Mouse (Mus musculus): ENCODE measurements around the gene Phf21a.

Gene Phf21a

DNA sequence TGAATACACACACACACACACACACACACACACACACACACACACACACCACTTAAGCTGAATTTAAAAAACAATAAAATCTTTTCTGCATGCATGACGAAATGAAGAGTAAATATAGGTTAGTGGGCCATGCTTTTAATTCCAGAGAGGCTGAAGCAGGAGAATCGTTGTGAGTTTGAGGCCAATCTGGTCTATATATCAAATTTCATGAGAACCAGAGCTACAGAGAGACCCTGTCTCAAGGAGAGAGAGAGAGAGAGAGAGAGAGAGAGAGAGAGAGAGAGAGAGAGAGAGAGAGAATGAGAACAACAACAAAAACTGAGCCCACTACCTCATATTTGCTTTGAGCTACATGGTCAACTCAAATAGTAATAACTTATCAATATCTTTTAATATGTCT is at the start of gene Phf21a:
Phf21a (plus strand) TSS at position 301 of the 400 bp plus-strand sequence.
- no peak for DNase-seq (ENCODE audit: low spot score in 2 of 2)

DNA sequence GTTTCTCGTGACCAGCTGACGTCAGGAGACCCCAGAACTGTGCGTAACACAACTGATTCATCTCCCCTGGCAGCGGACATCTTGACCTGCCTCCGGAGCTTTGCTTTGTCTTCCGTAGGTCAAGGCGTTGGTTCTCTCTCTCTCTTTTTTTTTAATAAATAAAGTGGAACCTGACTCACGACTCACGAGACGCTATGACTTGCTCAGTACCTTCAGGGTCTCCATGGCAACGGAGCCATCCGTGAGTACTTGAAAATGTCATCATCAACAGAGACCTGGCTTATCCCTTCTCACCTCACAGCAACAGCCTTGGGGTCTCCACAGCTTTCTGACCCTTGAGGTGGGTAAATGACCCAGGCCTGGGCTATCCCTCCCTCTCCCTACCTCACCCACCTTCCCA is 49.6 kb upstream of the Phf21a start:
- no peak for DNase-seq (ENCODE audit: low spot score in 2 of 2)

- DNase-seq (ENCODE audit: low spot score in 2 of 2) = no peak
These were observed 45.3 kb upstream of the Phf21a start for GRCm38 (mm10) chr2:92047601-92048000.

- DNase-seq (ENCODE audit: low spot score in 2 of 2) = no peak
These were observed 44.8 kb upstream of the Phf21a start for GRCm38 (mm10) chr2:92048034-92048690.

DNA sequence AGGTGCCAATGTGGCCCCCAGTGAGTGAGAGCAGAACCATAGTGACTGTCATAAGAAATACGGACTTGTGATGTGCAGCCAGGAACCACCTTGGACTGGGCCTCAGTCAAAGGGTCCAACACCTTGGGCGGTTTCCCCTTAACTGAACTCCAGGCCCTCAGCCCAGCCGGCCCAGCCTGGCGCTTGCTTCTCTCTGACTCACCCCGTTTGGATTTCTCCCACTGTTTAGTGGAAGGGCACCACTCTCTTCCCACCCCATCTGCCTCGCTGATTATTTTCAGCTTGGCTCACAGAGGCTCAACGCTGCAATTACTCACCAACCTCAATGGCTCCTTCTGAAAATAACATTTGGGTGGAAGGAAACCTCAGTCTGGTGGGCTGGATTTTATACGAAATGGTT is 40.7 kb upstream of the Phf21a start:
- DNase-seq (ENCODE audit: low spot score in 2 of 2) = no peak

DNA sequence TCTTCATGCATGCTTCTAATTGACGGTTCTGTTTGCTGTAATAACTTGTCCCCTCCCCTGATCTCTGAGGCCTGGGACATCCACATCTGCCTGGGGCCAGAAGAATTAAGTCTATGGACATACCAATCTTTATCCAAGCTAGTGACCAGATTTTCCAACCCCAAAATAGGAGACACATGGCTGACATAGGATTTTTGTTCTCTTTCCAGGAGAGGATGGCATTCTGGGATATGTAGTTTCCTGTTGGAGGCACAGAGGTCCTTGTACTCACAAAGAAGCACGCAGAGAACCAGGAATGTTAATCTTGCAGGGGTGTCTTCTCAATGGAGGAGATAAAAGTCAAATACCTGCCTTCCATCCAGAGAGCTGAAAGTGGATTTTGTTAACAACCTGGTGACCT is 40.2 kb upstream of the Phf21a start:
- DNase-seq (ENCODE audit: low spot score in 2 of 2) = no peak

GRCm38 (mm10) chr2:92055101-92055813 is 37.7 kb upstream of the Phf21a start:
- DNase-seq (ENCODE audit: low spot score in 2 of 2) = peak; percentile 78 to 83

DNA sequence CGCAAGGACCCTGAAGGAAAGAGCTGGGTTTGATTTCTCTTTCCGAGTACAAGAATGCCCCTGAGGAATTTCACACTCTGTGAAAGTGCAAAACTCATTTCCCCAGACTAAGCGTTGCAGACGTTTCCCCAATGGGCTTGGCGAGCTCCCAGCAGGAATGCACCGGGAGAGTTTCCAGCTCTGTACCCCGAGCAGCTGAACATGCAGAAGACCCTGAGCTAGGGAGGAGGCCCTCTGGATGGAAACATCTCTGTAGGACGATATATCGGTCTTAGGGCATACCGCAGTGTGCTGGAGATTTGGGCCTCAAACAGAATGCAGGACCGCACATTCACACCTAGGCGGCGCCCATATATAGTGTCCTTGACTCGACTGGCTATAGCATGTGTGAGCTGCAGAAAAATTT is 37.1 kb upstream of the Phf21a start:
- peak in 1 of 2 experiments; percentile 46 for DNase-seq (ENCODE audit: low spot score in 2 of 2)

DNA sequence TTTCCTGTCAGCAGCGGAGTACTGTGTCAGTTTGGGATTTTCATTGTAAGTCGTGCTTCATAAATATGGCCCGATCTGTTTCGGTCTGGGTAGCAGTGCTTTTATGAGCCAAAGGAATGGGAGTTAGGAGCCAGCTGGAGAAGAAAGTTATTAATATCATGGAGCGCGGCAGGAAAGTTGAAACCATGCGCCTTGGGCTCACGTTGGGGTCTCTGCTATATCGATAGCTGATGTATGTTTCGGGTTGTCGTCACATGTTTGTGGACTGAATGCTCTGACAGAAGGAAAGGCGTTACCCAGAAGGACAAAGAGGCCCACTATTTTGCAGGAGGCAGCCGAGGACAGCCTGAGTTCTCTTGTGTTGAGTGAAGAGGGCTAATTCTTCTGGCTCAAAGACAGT is 36.2 kb upstream of the Phf21a start:
- no peak for DNase-seq (ENCODE audit: low spot score in 2 of 2)

DNA sequence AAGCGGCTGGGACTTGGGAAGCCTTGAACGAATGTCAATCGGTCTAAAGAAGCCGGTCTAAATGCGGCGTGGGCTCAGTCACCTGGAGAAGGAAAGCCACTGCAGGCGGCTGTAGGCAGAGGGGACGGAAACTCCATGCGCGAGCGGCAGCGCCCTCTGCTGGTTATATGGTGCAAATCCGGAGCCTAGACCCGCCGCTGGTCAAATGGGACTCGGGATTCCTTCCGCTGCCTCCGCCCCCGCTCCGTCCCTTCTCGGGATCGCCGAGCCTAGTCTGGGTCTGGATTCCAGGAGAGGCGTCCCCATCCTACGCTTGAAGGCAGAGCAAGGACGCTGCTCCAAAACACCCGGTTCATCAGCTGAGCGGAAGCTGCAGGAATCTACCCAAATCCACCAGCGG is 34.4 kb upstream of the Phf21a start:
- peak; percentile 97 to 98 for DNase-seq (ENCODE audit: low spot score in 2 of 2)

GRCm38 (mm10) chr2:92058936-92059335 is 34.0 kb upstream of the Phf21a start:
- DNase-seq (ENCODE audit: low spot score in 2 of 2) = no peak

GRCm38 (mm10) chr2:92059481-92060220 is 33.3 kb upstream of the Phf21a start:
- peak; percentile 34 to 72 for DNase-seq (ENCODE audit: low spot score in 2 of 2)

DNA sequence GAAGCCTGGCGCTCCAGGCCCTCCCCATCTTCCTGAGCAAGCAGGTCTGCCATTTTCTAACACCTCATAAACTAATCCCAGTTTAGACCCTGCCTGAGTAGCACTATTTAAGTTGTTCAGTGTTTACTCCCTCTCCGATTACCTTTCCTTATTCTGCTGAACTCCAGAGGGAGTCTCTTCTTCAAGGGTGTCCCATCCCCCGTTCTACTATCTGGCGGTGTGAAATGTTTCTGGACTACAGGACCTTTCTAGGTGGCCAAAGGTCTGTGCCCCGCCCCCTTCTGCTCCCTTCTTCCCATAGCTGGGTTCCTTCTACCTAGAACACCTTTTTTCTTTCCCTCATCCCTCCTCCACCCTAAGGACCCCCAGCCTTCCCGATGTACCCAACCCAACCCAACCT is 32.6 kb upstream of the Phf21a start:
- DNase-seq (ENCODE audit: low spot score in 2 of 2) = no peak

- DNase-seq (ENCODE audit: low spot score in 2 of 2) = no peak
These were observed 31.6 kb upstream of the Phf21a start for GRCm38 (mm10) chr2:92061337-92061736.

DNA sequence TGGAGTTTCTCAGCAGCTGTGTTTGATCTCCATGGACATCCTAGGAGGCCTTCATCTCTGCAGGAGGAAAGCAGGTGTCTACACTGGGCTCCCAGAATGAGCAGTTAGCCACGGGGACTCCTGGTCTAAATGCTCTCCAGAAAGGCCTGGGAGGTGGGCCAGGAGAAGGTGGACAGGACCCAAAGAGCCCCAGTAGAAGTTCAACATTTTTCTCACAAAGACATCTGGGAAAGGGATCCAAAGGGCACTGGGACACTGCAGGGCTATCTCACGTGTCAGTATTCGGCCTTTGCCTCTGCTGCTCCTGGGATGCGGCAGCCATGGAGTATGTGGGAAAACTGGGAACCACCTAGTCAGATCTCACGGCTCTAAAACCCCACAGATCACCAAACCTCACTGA is 29.8 kb upstream of the Phf21a start:
- no peak for DNase-seq (ENCODE audit: low spot score in 2 of 2)

DNA sequence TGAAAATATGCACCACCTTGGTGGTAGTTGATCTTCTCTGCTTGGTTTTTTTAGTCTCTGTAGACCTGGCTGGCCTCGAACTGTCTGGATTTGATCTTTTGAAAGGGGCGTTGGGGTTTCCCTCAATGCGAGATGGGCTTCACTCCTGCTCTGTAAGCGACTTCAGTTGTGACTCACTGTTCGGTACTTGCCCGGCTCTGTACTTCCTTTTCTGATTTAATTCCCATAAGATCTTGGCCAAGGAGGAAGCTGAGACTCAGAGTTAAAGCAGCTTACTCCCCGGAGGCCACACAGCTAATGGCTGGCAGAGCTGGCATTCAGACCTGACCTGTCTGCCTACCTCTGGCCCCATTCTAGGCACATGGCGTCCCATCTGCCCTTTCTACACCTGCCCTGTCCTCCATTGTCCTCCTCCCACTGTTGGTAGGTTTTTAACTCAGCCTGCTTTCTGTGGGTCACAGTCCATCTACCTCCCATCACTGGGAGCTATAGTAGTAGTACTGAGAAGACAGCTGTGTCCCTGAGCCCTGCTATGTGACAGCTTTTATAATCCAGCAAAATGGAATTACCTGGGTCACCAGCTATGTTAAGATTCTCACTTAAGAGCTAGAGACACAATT is 27.5 kb upstream of the Phf21a start:
- no peak for DNase-seq (ENCODE audit: low spot score in 2 of 2)

- DNase-seq (ENCODE audit: low spot score in 2 of 2) = no peak
These were observed 27.0 kb upstream of the Phf21a start for GRCm38 (mm10) chr2:92065938-92066337.

DNA sequence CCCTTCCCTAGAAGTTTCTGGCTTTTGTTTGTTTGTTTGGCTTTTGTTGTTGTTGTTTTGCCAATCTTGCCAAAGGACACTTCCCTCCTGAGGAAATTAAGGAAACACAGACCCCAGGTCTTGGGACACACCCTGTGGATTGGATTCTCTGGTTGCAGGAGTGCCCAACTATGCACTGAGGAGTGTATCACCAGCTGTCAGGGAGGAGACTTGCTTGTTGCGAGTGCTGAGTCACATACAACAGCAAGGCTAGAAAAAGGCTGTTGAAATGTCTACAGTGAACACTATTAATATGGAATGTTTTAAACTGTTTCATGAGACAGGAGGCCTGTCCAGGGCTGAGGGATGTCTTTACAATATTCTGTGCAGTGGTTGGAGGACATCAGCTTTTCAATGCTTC is 26.0 kb upstream of the Phf21a start:
- no peak for DNase-seq (ENCODE audit: low spot score in 2 of 2)

GRCm38 (mm10) chr2:92067600-92067999 is 25.3 kb upstream of the Phf21a start:
- no peak for DNase-seq (ENCODE audit: low spot score in 2 of 2)

DNA sequence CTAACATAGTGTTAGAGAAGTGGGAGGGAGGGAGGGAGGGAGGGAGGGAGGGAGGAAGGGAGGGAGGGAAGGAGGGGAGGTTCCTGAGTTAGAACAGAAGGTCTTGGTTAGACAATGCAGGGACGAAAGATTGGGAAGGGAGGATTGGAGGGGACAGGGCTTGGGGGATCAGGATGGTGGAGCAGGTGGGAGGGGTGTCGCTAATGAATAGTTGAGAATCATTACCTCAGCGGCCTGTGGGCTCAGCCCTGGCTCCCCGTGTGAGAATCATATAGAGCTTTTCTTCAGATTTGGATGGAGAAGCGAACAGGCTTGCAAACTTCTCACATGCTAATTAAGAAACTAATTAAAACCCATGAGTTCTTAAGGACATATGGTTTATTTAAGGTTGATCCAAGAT is 23.3 kb upstream of the Phf21a start:
- no peak for DNase-seq (ENCODE audit: low spot score in 2 of 2)

GRCm38 (mm10) chr2:92071143-92071542 is 21.8 kb upstream of the Phf21a start:
- no peak for DNase-seq (ENCODE audit: low spot score in 2 of 2)

DNA sequence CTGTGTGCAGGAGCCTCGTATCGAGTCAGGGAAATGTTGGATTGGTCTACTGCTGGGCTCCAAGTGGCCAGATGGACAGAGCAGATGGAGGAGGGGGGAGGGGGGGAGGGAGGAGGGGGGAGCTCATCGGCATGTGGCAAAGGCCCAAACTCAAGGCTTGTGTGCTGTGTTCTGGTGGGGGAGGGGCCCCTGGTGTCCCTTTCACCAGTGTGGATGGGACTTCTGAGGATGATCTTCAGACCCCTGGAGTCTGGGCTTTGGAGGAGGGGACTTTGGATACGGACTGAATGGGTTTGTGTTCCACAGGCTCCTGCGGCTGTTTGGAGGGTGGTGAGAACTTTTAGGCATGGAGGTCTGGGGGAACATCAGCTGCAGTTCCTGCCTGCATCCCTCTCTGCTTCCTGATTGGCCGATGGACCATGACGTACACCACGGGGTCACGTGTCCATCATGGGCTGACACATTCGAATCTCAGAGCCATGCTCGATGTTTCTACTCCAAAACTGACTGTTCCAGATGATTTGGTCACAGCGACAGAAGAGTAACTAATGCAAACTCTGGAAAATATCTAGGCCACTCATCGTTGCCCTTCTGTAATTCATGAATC is 16.7 kb upstream of the Phf21a start:
- peak in 1 of 2 experiments; percentile 57 for DNase-seq (ENCODE audit: low spot score in 2 of 2)
